Mouse (Mus musculus) kidney, adult 18-20 months (tissue): ENCODE measurements around the gene Pik3ca.
"Not testable (repeated sequence)": the region's sequence is repeated elsewhere in the genome, so short reads cannot be mapped to it uniquely, and the experiment has no call there.

ENCODE experiments used
- DNase-seq: peaks from one replicate; pipeline ENCODE4 v3.0.0; 2021

Gene Pik3ca

GRCm38 (mm10) chr3:32402990-32403885 is 5.8 kb downstream of the Pik3ca start:
- DNase-seq: no peak

DNA sequence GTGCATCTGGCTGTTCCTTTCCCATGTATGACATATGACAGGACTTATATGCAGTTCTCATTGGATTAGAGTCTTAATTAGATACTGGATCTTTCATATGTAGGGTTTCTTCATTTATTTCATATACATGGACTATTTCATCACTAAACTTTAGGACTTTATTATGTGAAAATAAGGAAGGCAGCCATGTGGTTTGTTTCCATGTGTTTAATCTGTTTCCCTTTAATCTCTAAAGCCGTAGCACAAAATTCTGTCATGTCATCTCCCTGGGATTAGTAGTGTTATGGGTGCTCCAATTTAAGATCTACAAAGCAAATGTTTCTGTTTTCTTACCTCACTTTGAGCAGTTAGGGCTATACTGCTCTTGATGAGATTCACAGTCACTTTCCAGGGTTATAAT is 8.2 kb downstream of the Pik3ca start:
- no peak for DNase-seq

DNA sequence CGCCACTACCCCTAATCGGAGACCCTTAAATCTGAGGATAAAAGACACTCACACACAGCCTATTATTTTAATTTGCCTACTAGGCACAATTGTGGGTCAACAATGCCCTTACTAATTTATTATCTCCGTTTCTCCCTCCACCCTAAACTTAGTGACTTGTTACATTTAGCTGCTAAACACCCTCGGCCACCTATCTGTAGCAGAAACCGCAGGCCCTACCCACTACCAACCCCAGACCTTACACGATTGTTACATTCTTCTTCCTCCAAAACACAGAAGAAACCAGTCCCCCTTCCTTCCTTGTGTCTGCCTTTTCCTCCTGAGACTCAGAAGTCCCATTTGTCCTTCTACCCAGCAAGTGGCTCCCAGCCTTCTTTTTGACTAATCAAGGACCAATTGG is 9.3 kb downstream of the Pik3ca start:
- DNase-seq: no peak

GRCm38 (mm10) chr3:32408811-32409273 is 11.4 kb downstream of the Pik3ca start:
- no peak for DNase-seq

DNA sequence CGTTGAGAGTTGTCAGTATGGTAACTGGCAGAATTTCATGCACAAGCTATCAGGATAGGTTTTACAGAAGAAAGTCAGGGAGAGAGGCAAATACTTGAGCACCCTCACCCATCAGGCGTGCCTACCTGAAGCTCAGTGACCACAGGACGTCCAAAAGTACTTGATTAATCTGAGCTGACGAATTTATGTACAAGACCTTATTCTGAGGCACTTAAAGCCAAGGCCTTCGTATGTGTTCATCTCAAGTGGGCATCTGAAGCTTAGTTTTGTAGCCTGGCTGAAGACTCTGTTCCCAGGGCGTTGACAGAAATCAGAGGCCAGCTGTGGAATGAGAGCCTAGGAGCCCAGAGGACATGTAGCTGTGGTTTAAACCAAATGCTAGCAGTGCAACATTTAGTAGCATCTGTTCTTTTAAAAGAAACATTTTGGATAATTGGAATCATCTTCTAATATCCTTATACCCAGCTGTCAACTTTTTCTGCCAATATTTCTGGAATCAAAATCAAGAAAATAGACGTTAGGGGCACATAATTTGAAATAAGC is 15.1 kb downstream of the Pik3ca start:
- no peak for DNase-seq

- DNase-seq: no peak
Measured at GRCm38 (mm10) chr3:32414381-32414780, 16.9 kb downstream of the Pik3ca start.

DNA sequence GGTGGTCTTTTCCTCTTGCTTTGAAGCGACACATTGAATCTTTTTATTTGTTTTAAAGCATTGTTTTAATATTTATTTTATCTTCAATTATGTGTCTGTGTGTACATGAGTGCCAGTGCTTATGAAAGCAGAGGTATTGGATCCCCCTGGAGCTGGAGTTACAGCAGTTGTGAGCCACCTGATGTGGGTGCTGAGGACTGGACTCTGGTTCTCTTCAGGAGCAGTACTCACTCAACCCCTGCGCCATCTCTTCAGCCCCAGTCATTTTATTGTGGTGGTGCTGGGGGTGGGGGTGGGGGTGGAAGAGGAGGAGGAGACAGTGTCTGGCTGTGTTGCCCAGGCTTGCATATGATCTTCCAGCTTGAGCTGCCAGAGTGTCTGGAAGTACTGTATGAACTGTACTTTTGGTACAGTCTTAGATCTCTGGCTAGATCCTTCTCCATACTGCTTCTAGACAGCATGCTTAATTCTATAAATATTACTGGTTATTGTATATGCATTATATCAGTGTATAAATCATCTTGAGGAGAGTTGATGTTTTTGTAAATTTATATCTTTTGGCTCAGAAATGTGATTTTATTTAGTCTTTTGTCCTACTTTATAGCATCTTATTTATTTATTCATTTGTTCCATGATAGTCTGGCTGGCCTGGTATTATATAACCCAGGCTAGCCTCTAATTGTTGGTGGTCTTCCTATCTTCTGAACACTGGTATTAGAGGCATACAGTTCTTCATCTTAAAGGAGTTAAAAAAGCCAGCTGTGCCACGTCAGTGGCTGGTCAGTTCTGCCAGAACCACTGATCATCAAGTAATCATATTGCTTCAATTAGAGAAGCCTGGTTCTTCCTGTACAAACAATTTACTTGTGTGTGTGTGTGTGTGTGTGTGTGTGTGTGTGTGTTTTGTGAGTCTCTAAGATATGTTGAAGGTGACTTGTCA is 18.2 kb downstream of the Pik3ca start:
- no peak for DNase-seq

DNA sequence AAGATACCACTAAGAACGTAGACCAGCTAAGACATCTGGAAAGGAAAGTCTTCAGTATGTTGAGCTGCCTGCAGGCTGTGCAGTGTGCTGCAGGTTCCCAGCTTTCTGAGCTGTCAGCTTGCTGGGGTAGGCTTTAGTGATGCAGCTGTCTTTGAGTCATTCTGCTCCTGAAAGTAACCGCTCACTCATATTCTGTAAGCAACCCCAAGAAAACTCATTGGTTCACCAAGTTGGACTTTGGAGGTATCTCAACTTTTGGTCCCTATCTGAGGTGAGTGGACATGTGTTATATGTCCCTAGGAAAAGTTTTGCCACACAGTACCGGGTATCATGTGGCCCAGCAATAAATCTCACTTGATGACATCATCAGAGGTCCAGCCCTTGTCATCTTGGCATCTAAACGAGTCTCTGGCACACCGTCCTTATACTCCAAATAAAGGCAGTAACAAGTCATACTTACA is 20.3 kb downstream of the Pik3ca start:
- no peak for DNase-seq

GRCm38 (mm10) chr3:32419866-32420265 is 22.4 kb downstream of the Pik3ca start:
- no peak for DNase-seq

DNA sequence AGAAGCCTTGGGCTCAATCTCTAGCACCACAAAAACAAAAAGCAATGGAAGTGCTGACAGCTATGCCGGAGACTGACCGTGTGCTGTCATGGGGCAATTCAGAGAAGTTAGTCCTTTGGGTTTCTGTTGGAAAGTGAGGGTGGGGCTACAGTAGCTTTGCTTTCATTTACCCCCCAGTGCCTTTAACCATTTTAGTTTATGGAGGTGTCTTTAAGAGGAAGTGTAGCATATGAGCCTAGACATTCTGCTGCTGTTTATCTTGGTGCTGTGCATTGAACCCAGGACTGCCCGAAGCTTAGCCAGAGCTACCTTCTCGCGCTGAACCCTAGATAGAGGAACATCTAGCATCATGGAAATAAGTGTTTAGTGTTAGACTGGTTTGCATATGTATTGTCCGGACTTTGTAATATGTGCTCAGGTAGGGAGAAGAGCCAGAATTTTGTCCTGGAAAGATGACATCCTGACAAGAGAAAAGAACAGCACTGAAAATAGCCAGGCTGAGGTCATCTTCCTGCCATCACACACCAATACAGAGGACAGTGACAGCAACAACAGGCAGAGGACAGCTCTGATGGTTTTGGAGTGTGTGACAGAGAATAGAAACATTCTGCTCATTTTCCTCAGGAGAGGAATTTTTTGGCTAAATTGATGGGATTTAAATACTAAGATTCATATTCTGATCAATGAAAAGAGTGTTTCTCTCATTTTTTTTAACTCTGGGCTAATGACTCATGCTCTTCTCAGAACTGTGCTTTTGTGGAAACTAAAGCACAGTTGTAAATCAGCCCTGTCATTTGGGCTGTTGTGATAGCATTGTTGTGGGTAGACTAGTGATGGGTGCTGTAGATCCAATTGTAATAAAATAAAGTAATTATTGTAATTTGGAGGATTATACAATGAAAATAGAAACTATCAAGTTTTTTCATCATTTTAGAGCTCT is 23.9 kb downstream of the Pik3ca start:
- DNase-seq: no peak

DNA sequence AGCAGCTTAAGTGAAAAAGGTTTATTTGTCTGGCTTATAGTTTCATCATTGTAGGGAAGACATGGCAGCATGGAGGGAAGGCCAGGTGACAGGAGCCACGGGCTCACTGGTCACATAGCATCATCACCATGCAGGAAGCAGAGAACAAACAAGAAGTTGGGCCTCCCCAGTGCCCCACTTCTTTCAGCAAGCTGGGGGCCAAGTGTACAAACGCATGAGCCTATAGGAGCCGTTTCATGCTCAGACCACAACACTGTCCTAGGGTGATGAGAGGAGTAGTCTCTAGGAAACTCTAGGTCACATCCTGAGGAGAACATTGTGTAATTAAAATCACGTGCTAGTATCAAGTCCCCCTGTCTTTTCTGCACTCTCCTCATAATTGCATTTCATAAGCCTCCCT is 30.2 kb downstream of the Pik3ca start:
- DNase-seq: no peak

- DNase-seq: no peak
Measured at GRCm38 (mm10) chr3:32428361-32428760, 30.9 kb downstream of the Pik3ca start.

DNA sequence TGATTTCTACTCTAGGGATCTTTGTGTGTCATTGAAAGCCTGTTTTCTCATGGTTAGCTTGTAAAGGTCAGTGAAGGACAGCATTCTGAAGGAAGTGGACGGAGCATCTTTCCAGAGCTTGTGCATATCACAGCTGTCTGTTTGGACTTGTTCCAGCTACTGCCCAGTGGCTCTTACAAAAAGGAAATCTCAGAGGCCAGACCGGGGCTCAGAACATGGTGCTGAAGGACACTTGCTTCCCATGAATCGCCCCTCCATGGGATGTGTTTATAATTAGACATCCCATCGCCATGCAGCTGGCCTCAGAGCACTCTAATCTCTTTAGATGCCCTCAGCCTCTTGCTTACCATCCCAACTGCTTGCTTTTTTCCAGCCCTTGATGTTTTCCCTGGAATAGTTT is 31.4 kb downstream of the Pik3ca start:
- DNase-seq: no peak

GRCm38 (mm10) chr3:32429351-32429750 is 31.9 kb downstream of the Pik3ca start:
- not testable (repeated sequence) for DNase-seq

GRCm38 (mm10) chr3:32430394-32430793 is 32.9 kb downstream of the Pik3ca start:
- DNase-seq: no peak

GRCm38 (mm10) chr3:32434016-32434415 is 36.5 kb downstream of the Pik3ca start:
- no peak for DNase-seq

GRCm38 (mm10) chr3:32436101-32436500 is 38.6 kb downstream of the Pik3ca start:
- no peak for DNase-seq

DNA sequence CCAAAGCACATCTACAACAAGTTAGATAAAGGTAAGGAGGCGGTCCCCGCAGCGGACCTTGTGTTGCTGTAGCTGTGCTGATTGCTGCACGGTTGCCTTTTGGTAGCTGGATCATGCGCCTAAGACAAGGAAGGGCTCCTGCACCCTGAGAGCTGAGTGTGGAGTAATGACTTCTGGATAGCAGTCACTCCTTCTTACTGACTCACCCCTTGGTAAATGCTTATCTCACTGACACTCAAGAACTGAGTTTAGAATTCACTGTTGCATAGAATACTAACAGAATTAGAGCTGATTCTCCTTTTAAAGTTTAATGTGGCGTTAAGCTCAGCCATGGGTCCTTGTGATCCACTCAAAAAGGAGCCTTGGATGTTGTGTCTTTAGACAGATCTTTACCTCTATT is 39.8 kb downstream of the Pik3ca start:
- DNase-seq: no peak

- DNase-seq: no peak
Measured at GRCm38 (mm10) chr3:32437820-32438219, 40.3 kb downstream of the Pik3ca start.

- DNase-seq: no peak
Measured at GRCm38 (mm10) chr3:32438716-32439115, 41.2 kb downstream of the Pik3ca start.

- no peak for DNase-seq
Measured at GRCm38 (mm10) chr3:32441710-32442109, 44.2 kb downstream of the Pik3ca start.
